Mouse (Mus musculus) testis, adult 2 months (tissue): ENCODE data around the gene Taco1.

Experiments
- CTCF ChIP-seq: fragments of 200-500 bp; IDR thresholded peaks from 2 replicates; pipeline ENCODE4 v1.5.1; 2012; ENCODE audit warnings: low read depth, mild to moderate bottlenecking, inconsistent platforms, low read length, moderate library complexity; ENCODE audit not compliant: control insufficient read depth, insufficient read depth, insufficient replicate concordance
- POLR2A ChIP-seq: fragments of 200-500 bp; IDR thresholded peaks from 2 replicates; pipeline ENCODE4 v1.6.1; 2012; ENCODE audit warnings: low read depth, mild to moderate bottlenecking, inconsistent platforms, low read length, moderate library complexity; ENCODE audit not compliant: control insufficient read depth

GRCm38 (mm10) chr11:106065923-106066571 is at the start of gene Taco1:
- TF ChIP-seq CTCF = 0 out of 2 replicates have a peak, but pooled peaks have one; percentile 10
- TF ChIP-seq POLR2A = peak; percentile 59; the same call in 1 of the 2 replicates
